Mouse (Mus musculus) E14TG2a.4 (cell line): ENCODE data around the gene Sox12.

Experiments used
- H3K27me3 ChIP-seq: 2 replicates; pipeline ENCODE4 v1.6.1; 2014; ENCODE audit warnings: low read length, control low read depth; ENCODE audit not compliant: insufficient read depth
- H3K36me3 ChIP-seq: 2 replicates; pipeline ENCODE4 v1.6.1; 2014; ENCODE audit warnings: low read length, control low read depth; ENCODE audit not compliant: insufficient read depth
- H3K4me1 ChIP-seq: replicated peaks from 2 replicates; pipeline ENCODE4 v1.6.1; 2014; ENCODE audit warnings: low read depth, low read length, control low read depth
- H3K4me3 ChIP-seq: replicated peaks from 2 replicates; pipeline ENCODE4 v1.5.1; 2014; ENCODE audit warnings: mild to moderate bottlenecking, low read length
- H3K9me3 ChIP-seq: 2 replicates; pipeline ENCODE4 v1.6.1; 2014; ENCODE audit warnings: low read length, control low read depth
- CTCF ChIP-seq: conservative IDR thresholded peaks from 2 replicates; pipeline ENCODE4 v1.5.1; 2014; ENCODE audit warnings: low read length
- NANOG ChIP-seq: IDR thresholded peaks from 2 replicates; pipeline ENCODE4 v1.6.1; 2014; ENCODE audit warnings: borderline replicate concordance, low read length, mixed read lengths
- POU5F1 ChIP-seq: IDR thresholded peaks from 2 replicates; pipeline ENCODE4 v1.6.1; 2014; ENCODE audit warnings: low read length, borderline replicate concordance

The Sox12 gene

DNA sequence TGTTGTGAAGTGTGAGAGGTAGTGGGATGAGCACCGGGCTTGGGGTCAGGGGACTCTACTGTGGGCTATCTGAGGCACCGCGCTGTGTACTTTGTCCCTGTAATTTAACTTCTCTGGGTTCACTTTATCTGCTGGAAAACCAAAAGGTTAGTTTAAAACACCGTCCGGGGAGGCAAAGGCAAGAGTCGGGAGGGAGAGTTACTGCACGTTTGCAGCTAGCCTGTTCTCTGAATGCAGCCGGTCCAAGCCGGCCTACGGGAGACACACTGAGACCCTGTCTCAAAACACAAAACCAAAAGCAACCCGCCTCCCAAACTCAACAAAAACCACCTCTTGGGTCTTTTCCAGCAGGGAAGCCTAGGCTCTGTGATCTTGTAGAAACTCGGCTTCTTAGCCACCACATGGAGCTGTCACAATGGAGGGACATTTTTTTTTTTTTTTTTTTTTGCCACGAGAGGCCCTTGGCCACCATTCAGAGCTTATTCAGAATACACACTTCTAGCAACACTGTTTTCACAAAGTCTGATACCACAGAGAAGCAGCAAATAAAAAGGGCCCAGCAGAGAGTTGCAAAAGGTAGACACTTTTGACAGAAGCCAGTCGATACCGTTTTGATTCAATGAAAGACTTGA lies 14.8 kb upstream of the Sox12 start:
- Histone ChIP-seq H3K27me3 (no peaks in the 10 kb centered on the region), H3K4me3 (peak overlapping the region; percentile 92), H3K9me3 (peaks cover 20% of the 10 kb centered on the region), H3K36me3 (peaks cover 13% of the 10 kb centered on the region), H3K4me1 (peaks cover 45% of the 10 kb centered on the region)
- no peak for TF ChIP-seq CTCF
- TF ChIP-seq POU5F1 = no peak
- no peak for TF ChIP-seq NANOG

- Histone ChIP-seq H3K9me3 (peaks cover 13% of the 10 kb centered on the region), H3K4me3 (peak overlapping the region; percentile 92), H3K27me3 (no peaks in the 10 kb centered on the region), H3K4me1 (peaks cover 52% of the 10 kb centered on the region), H3K36me3 (peaks cover 13% of the 10 kb centered on the region)
- TF ChIP-seq NANOG (no peak), POU5F1 (no peak), CTCF (no peak)
Observed at GRCm38 (mm10) chr2:152411471-152411870, 13.6 kb upstream of the Sox12 start.

- Histone ChIP-seq H3K36me3 (peaks cover 13% of the 10 kb centered on the region), H3K9me3 (peaks cover 8% of the 10 kb centered on the region), H3K27me3 (no peaks in the 10 kb centered on the region), H3K4me1 (peaks cover 55% of the 10 kb centered on the region), H3K4me3 (peak overlapping the region; percentile 92)
- TF ChIP-seq CTCF (no peak), NANOG (no peak)
Observed at GRCm38 (mm10) chr2:152410971-152411371, 13.1 kb upstream of the Sox12 start.

DNA sequence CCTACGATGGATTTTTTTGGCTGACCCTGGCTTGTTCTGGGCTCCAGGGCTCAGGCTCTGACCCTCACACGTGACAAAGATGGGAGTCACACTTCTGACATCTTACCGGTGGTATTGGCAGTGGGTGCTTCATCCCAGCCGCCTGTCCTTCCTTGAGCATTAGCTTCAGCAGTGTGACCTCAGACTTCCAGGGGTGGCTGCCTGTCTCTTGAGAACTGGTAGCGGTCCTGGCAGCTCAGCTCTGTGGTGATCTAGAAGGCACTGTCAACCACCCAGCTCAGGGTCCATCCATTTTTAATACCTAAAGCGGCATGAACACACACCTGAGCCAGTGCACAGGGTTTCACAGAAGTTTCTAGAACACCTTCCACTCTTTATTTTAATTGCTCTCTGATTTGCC lies 11.9 kb upstream of the Sox12 start:
- no peaks in the 10 kb centered on the region for H3K27me3 ChIP-seq
- H3K4me3 ChIP-seq = peak overlapping the region; percentile 92
- H3K4me1 ChIP-seq = peaks cover 60% of the 10 kb centered on the region
- TF ChIP-seq CTCF (no peak), POU5F1 (no peak), NANOG (no peak)
- no peaks in the 10 kb centered on the region for H3K9me3 ChIP-seq
- H3K36me3 ChIP-seq = peaks cover 13% of the 10 kb centered on the region

DNA sequence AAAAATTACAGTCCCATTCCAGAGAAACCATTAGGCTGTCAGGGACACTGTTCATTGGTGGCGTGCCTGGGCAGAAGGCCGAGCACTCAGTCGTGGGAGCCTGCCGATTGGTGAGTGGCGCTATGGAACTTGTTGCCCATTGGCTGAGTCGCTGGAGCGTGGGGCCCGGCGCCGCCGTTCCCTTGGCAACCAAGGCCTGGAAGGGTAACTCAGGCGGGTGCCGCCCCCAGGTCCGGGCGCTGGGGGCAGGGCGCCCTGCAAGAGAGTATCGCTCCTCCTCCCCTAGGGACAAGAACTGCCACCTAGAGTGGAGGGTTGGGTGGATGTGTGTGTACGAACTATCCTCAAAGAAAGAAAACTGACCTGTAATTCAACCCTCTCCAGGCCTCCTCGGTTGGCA lies 8.3 kb upstream of the Sox12 start:
- no peaks in the 10 kb centered on the region for H3K27me3 ChIP-seq
- TF ChIP-seq POU5F1 = no peak
- no peak for TF ChIP-seq CTCF
- TF ChIP-seq NANOG = no peak
- H3K36me3 ChIP-seq = no peaks in the 10 kb centered on the region
- peak overlapping the region; percentile 57 for H3K4me3 ChIP-seq
- H3K9me3 ChIP-seq = no peaks in the 10 kb centered on the region
- peaks cover 67% of the 10 kb centered on the region for H3K4me1 ChIP-seq

- H3K4me1 ChIP-seq = peaks cover 64% of the 10 kb centered on the region
- H3K9me3 ChIP-seq = no peaks in the 10 kb centered on the region
- TF ChIP-seq POU5F1 (no peak), CTCF (no peak), NANOG (no peak)
Observed at GRCm38 (mm10) chr2:152399122-152399542, 1.3 kb upstream of the Sox12 start.

DNA sequence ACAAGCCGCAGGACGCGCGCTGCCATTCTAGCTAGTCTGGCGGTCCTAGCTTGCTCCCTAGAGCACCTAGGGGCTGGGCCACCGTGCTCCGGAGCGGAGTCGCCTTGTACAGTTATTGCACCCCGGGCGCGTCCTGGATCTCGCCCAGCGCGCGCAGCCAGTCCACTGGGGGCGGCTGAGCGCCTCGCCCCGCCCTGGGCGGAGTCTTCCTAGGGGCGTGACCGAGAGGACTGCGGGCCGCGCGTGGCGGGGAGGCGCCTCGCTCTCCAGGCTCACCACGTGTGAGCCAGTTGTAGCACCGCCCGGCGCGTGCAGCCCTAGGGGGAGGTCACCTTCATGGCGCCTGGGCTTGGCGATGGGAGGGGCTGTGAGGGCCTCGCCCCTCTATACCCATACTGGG lies 828 bp upstream of the Sox12 start:
- Histone ChIP-seq H3K4me1 (peaks cover 64% of the 10 kb centered on the region), H3K36me3 (peaks cover 22% of the 10 kb centered on the region), H3K4me3 (peak overlapping the region; percentile 91), H3K27me3 (no peaks in the 10 kb centered on the region), H3K9me3 (no peaks in the 10 kb centered on the region)
- no peak for TF ChIP-seq CTCF
- TF ChIP-seq NANOG = no peak
- no peak for TF ChIP-seq POU5F1

More at GRCm38 (mm10) chr2:152399122-152399542, 1.3 kb upstream of the Sox12 start:
- Histone ChIP-seq H3K27me3 (no peaks in the 10 kb centered on the region), H3K4me3 (peak overlapping the region; percentile 91), H3K36me3 (peaks cover 18% of the 10 kb centered on the region)

DNA sequence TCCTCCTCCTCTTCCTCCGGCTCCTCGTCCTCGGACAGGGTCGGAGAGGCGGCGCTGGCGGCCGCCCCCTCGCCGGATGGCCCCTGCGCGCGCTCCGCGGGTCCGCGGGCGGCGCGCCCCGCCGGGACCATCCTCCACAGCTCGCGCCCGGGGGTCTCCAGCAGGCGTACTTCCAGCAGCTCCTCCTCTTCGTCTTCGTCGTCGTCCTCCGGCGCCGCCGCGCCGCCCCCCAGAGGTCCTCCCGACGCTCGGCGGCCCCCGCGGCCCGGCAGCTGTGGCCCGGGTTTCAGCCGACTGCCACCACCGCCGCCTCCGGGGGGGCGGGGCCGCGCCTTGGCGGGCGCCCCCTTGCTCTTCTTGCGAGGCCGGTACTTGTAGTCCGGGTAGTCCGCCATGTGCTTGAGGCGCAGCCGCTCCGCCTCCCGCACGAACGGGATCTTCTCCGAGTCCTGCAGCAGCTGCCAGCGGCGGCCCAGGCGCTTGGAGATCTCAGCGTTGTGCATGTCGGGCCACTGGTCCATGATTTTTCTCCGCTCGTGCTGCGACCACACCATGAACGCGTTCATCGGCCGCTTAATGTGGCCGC lies 766 bp downstream of the Sox12 start:
- no peak for TF ChIP-seq CTCF
- TF ChIP-seq POU5F1 = no peak
- no peak for TF ChIP-seq NANOG
- no peaks in the 10 kb centered on the region for H3K9me3 ChIP-seq
- H3K27me3 ChIP-seq = no peaks in the 10 kb centered on the region
- H3K36me3 ChIP-seq = peaks cover 23% of the 10 kb centered on the region
- H3K4me3 ChIP-seq = peak overlapping the region; percentile 91
- peaks cover 65% of the 10 kb centered on the region for H3K4me1 ChIP-seq
